Mouse (Mus musculus) forelimb bud, embryonic 11.5 days (tissue): Measurements from ENCODE around the gene Zfp768.

Experiments used
- DNase-seq: peaks from one replicate; pipeline ENCODE4 v3.0.0-alpha.2; 2012; ENCODE audit warnings: low read depth, low spot score

Gene Zfp768

GRCm38 (mm10) chr7:127308431-127308830 is 37.0 kb downstream of the Zfp768 start:
- DNase-seq = no peak

GRCm38 (mm10) chr7:127297586-127298193 is 47.7 kb downstream of the Zfp768 start:
- no peak for DNase-seq

DNA sequence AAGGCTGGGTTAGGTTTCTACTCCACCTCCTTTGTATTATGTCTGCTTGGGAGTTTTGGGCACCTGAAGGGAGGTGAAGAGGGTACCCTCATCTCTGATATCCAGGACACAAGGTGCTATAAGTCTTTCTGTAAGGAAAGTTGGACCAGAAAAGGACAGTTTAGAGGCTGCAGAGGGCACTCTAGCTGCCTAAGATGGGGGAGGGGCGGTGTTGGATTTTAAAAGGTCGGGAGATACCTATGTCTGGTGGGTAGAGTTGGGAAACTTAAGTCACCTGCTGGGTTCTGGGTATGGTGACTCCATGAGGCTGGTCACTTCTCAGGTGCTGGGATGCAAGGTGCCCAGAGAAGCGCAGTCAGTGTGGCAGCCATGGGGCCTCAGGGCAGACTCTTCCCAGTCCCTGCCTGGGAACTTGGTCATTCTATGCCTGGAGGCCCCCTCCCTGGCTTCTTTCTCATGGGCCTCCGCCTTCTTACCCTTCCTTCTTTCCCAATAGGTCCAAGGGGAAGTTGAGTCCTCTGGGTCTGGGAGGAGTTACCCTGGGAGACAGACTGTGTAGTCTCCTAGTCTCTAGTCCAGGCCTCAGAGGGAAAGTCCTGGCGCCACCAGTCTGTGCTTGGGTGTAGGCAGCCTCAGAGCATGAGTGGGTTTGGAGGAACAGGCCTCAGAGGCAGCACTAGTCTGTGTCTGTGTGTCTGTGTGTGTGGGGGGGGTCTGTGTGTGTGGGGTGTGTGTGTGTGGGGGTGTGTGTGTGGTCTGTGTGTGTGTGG is 48.4 kb downstream of the Zfp768 start:
- DNase-seq = no peak

DNA sequence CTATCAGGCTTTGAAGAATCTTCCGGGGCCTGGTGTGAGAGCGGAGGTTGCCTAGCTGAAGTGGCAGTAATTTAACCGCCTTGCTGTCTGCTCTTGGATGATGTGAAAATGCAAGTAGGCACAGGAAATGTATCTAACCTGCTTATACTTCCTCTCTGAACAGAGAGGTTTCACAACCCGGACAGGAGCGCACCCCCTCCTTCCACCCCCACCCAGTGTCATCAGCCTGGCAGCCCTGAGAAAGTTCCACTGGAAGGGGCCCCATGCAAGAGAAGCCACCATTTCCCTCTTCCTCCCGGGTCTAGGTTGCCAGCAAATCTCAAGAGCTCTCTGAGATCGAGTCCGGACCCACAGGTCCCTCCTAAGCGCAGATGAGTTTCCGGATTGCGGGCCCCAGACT is 49.3 kb downstream of the Zfp768 start, which contains the start of gene Itgal:
Gene Itgal, plus strand, starts transcription at position 163 of the 400 bp plus-strand sequence.
- no peak for DNase-seq
